Mouse (Mus musculus) retina, postnatal 7 days (tissue): ENCODE measurements around the gene Vnn1.

Experiments used
- DNase-seq: peaks from one replicate; pipeline ENCODE4 v3.0.0-alpha.2; 2012; ENCODE audit warnings: low read depth, low spot score

Gene Vnn1

DNA sequence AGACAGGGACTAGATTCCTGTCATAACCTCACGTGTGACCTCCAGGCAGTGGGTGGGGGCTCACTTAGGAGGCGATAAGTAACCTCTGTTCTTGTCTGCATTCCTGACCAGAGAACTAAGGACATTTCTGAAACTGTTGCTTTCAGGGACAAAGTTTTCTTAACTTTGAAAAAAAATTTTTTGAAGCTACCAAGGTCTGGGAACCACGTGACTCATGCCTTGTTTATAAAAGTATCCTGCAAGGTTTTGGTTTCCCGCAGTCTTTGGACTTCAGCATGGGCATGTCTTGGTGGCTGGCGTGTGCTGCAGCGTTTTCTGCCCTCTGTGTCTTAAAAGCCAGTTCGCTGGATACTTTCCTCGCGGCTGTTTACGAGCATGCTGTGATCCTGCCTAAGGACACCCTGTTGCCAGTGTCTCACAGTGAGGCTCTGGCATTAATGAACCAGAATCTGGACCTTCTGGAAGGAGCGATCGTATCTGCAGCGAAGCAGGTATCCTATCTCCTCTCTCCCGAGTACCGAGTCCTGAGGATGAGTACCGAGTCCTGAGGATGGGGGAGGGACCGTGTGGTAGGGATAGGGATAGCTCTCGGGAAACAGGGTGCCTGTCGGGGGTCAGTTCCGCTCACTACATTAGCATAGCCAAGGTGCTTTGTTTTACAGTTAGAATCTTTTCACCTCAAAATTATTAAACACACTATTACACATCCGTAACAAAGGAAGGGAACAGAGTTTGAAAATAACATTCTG is at the start of gene Vnn1:
Gene Vnn1 (plus strand): TSS at position 88 of the 749 bp plus-strand sequence.
- DNase-seq = no peak

DNA sequence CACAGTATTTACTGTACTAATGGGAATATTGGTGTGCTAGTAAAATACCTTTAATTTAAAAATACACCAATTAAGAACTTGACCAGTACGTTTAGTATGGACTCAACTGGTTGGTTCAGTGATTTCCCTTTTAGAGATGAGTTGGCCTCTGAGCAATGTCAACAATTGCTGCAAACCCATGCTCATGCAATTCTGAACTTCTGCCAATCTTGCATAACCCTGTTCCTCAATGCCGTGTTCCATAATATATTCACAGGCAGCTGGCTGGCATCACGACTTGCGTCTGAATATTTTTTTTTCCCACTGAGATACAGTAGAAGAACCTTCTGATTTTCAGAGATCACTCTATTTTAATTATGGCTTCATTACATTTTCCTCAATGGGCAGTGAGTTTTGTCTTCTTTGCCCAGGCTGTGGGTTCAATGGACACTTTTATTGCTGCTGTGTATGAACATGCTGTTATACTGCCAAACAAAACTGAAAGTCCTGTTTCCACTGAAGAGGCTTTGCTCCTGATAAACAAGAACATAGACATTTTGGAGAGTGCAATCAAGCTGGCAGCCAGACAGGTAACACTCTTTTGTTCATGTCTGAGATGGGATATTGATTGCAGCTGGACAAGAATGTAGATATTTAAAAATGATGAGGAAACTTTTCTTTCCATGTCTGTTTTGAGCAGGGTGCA is 43.1 kb upstream of the Vnn1 start, which contains the start of gene Vnn3:
Gene Vnn3 (plus strand): TSS at position 235 of the 685 bp plus-strand sequence.
- no peak for DNase-seq

DNA sequence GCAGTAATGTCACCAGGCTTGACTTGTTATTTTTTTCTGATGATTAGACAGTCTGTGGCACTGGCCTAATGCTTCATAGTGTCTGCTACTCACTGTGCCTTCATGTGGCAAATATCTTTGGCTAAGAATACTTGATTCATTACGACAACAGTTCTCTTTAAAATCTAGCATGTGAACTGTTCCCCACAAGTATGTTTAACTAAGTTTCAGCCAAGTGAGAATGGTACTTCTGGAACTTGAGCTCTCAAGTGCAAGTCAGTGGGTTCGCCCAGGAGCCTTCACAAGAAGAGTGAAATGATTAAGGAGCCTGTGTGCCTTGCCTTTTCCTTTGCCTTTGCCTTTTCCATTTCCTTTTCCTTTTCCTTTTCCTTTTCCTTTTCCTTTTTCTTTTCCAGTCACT is 42.4 kb upstream of the Vnn1 start:
- no peak for DNase-seq

DNA sequence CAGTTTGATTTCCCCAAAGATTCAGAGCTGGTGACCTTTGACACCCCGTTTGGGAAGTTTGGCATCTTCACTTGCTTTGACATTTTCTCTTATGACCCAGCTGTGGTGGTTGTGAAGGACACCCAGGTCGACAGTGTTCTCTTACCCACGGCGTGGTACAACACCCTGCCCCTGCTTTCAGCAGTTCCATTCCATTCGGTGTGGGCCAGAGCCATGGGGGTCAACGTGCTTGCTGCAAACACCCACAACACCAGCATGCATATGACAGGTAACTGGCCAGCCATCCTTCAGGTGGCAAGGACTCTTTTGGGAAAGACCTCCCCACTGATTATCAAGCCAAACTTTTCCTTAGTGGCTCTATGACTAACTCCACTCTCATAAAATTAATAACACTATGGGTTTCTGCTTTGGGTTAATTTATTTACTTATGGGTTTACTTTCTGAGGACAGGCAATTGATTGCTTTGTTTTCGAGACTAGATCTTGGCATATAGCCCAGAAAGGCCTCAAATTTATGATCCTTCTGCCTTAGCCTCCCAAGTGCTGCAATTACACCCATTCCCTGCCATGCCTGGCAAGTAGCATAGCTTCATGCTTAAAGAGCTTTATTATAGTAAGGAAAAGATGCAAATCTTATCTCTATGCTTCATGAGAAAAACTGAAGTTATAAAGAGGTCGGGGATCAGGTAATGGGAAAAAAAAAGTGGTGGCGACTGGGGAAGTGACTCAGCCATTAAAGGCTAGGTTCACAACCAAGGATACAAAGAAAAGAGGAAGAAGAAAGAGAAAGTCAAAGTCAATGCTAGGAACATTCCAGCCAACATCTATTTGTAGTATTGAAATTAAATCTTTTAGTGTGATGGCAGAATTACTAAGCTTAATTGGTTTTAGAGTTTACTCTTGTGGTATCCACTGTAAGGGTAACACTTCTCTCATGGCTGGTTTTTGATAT is 29.9 kb upstream of the Vnn1 start:
- no peak for DNase-seq

DNA sequence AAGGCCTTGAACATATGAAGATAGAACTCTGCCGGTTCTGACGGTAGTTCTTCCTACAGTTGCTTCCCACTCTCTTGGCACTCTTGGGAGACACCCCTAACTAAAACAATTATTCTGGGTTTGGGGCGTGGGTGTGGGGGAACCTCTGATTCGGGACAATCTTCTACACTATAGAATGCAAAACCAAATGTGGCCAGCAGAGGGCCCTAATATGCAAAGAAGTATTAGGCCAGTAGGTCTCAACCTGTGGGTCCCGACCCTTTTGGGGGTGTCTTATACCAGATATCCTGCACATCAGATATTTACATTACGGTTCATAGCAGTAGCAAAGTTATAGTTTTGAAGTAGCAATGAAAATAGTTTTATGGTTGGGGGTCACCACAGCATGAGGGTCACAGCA is 13.8 kb upstream of the Vnn1 start:
- no peak for DNase-seq

DNA sequence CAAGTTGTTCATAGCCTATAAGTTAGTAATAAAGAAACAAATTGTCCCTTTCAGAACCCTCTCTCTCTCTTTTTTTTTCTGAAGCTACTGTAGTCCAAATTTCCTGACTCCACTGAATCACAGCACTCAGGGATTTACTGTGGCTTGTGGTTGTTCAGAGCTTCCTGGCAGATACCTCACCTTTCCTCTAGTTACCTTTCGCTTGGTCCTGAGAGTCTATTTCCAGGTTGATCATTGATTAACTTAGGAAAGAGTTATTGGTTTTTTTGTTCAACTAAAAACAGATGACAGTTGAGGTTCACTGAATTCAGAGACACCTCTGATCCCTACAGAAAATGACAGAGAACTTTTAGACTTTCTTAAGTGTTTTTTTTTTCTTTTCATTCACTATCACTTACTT is 9.6 kb upstream of the Vnn1 start:
- no peak for DNase-seq

DNA sequence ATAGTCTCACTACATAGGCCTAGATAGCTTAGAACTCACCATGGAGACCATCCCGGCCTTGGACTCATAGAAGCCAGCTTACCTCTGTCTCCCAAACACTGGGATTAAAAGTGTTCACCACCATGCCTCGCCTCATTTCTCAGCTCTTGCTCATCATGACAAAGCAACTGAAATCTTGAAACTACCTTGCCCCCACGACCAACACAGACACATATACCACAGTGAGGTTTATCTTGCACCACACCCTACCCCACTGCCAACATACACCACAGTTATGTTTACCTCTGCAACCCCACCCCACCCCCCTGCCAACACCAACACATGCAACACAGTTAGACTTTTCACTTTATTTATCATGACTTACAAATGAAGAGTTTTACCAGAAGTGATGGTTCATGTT is 8.4 kb upstream of the Vnn1 start:
- no peak for DNase-seq

DNA sequence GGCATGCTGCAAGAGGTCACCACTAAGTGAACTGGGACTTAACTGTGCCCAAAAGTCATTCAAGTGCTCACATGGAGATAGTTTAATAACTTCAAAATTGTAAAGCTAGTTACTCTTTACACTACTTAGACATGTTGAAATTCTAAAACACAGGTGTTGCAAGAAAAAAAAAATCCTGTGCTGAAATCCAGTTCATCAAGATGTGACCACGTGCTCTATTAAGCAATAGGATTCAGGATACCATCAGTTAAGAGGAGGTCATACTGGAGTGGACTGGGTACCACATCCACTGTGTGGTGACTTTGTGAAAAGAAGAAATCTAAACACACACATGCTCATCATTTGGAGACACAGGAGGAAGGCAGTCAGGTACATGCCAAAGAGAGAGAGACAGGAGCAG is 1.5 kb upstream of the Vnn1 start:
- no peak for DNase-seq

DNA sequence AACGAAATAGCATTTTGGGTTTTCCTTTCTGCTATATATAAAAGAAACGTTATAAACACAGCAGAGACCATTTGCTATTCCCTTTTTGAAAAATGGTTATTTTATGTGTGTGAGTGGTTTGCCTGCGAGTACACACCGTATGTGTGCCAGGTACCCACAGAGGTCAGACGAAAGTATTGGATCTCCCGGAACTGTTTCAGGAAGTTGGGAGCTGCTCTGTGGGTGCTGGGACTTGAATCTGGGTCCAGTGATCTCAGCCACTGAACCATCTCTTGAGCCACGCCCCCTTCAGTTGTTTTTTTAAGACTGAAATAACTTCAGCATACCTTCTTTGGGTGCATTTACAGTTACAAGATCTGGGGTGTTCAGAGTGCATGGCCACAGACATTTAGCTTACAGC is 888 bp downstream of the Vnn1 start:
- no peak for DNase-seq

DNA sequence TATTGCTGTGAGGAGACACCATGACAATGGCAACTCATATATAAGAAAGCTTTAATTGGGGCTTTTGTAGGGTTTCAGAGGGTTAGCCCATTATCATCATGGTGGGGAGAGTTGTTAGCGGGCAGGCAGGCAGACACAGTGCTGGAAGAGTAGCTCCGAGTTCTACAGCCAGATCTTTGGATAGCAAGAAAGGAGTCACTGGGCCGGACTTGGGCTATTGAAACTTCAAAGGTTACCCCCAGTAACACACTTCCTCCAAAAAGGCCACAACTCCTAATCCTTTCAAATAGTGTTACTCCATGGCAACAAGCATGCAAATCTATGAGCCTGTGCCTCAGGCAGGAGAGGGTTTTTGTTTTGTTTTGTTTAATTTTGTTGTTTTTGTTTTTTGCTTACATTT is 6.6 kb downstream of the Vnn1 start:
- no peak for DNase-seq

DNA sequence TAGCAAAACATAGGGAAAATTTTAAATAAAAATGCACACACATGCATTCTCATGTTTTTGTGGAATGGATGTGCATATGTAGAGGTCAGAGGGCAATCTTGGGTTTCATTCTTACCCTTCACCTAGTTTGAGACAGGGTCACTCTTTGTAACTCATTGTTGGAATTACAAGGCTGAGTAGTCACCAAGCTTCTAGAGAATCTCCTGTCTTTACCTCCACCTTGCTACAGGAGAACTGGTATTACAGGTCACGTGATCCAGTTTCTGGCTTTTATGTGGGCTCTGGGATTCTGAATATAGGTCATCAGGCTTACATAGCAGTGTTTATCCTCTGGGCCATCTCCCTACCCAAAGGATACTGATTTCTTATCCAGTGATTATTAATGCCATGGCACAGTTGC is 11.2 kb downstream of the Vnn1 start:
- DNase-seq = no peak

DNA sequence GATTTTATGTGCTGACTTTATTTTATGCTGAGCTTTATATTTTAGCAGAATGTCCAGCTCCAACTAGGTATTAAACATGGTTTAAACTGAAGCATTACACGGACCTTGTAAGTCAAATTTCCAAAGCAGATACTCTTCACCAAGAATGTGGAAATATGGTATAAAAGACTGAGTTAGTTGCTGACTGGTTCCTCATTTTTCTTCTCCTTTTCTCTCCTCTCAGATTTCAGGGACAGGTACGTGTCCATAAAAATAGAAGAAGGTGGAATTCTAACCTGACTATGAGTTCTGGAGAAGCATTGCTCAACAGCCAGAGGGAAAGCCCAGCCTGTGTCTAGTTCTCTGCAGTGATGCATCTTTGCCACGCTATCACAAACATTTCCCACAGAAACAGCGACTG is 25.6 kb downstream of the Vnn1 start, which contains the start of gene Taar1:
Gene Taar1 (plus strand): TSS at position 301 of the 400 bp plus-strand sequence.
- DNase-seq = no peak

DNA sequence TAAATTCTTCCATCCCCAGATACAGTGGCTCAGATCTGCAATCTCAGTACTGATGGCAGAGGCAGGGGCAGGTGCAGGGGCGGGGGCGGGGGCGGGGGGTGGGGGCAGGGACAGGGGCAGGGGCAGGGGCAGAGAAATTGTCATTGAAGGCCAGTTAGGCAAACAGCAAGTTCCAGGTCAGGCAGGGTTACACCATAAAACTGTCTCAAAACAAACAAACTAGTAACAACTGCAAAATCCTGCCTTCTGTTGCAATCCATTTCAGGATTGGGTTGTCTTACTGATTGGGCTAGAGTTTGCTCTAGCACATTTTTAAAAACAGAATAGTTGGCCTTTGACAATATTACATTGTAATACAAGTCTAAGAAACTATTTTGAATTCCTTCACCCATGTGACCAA is 28.0 kb downstream of the Vnn1 start:
- no peak for DNase-seq

DNA sequence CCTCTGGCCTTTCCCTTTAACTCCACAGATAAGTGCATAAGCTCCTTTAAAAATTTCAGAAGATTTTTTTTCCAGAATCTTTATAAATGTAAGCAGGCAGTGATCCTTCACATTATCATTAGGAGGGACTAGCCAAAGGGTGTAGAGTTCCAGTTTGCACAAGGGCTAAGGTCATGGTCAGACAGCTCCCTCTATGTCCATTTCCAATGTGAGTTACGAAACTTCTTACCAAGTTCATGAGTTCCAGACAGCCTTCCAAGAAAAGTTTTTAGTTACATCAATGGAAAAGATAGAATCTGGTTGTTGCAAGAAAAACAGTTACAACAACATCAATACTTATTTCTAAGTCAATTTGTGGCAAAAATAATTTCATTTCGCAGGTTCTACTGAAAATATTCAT is 29.5 kb downstream of the Vnn1 start:
- DNase-seq = no peak

DNA sequence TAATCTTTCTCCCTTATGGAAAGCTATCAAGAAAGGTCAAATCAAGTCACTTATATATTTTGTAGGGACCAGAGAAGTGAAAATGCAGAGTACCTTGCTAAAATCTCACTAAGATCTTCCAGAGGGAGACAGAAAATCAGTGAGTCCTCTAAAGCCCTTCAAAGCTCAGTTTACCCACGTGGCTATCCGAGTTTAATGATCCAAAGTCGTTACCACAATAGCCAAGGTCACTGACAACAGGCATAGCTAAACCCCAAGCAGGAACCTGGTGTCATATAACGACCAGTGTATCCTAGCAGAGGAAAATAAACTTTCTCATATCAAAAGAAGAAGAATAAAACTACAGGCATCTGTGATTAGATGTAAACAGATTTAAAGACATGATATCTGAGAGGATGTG is 43.1 kb downstream of the Vnn1 start:
- no peak for DNase-seq

DNA sequence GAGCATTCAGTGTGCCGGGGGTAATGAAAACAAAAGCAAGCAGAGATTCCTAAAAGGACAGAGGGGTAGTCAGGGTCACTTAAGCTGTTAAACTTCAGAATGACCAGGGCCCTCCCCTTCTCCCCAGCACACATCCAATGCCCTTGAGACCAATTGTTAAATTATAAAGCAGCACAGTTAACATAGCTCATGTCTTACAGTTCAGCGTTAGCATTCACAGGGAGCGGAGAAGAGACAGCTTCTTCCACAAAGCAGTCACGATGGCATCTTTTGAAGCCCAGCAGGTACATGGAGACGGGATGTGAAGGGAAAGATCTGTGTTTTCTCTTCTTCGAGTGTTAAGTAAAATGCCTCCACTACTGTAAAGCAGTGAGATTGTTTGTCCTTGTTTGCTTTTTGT is 43.8 kb downstream of the Vnn1 start, which contains the start of gene Taar2:
Gene Taar2 (plus strand): TSS at position 261 of the 400 bp plus-strand sequence.
- DNase-seq = no peak

DNA sequence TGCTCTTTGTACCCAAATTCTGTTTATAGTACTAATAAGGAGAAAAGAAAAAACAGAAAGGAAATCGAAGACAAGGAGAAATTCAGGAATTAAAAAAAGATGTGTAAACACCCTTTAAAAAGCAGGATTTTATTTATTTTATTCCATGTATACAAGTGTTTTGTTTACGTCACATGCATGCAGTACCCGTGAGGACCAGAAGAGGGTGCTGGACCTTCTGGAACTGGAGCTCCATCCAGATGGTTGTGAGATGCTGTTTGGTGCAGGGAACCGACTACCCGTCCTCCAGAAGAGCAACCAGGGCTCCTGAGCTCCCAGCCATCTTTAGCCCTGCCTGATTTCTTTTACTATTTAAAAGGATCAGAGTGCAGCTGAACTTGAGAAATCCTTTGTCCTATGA is 48.0 kb downstream of the Vnn1 start:
- DNase-seq = no peak

DNA sequence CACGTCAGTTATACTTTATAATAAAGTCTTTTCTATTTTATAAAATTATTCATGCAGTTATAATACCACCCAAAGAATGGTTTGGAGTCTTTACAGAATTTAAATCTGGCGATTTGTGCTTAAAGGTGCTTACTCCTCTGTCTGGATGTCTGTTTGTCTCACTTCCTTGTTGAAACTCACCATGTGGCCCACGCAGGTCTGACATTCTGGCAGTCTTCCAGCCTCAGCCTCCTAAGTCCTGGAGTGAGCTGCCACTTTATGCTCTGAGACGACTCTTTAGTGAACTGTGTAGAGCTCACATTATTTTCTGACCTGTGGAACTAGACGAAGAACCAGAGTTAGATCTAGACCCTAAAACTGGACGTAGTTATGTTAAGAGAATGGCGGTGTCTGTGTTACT is 53.5 kb downstream of the Vnn1 start:
- no peak for DNase-seq

DNA sequence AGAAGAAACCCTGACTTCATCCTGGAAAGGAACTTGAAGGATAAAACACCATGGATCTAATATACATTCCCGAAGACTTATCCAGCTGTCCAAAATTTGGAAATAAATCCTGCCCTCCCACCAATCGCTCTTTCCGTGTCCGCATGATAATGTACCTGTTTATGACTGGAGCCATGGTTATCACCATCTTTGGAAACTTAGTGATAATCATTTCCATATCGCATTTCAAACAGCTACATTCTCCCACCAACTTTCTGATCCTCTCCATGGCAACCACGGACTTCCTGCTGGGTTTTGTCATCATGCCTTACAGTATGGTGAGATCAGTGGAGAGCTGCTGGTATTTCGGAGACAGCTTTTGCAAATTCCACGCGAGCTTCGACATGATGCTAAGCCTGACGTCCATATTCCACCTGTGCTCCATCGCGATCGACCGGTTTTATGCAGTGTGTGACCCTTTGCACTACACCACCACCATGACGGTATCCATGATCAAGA is 55.1 kb downstream of the Vnn1 start, which contains the start of gene Taar3:
Gene Taar3 (plus strand): TSS at position 51 of the 498 bp plus-strand sequence.
- no peak for DNase-seq

DNA sequence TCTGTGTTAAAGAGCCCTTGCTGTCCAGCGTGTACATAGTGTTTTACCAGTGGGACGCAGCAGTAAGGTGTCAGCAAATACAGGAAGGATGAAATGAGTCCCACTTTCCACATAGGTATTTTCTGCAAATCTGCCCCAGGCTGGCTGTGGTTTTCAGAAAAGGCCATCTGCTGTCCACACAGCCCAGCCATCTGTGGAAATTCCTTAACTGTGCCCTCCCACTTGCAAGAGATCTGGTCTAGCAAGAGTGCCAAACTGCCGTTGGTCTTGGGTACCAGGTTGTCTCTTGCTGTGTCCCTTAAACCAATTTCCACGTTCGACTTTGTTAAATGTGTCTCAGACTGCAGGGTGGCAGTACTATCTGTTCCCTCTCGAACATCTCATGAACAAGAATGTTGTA is 57.2 kb downstream of the Vnn1 start:
- no peak for DNase-seq
